Mouse (Mus musculus) liver, embryonic 11.5 days (tissue): ENCODE results near the gene Sytl2. TPM values are rescaled to one million over a fixed set of nuclear protein-coding genes. Genes with fewer than 3 reads are reported as not detected.

Experiments used
- ATAC-seq: fragments of 200-750 bp; cut with Nextera tagmentation; replicated peaks from 2 replicates; pipeline ENCODE4 v1.8.0; 2017; ENCODE audit warnings: moderate number of reproducible peaks, mild to moderate bottlenecking, moderate TSS enrichment, moderate library complexity; ENCODE audit not compliant: low FRiP score
- DNase-seq: peaks from one replicate; pipeline ENCODE4 v3.0.0-alpha.2; 2017; ENCODE audit warnings: low spot score
- H3K27ac ChIP-seq: fragments of 300-500 bp; sonication (generic); 2 replicates; pipeline ENCODE4 v1.5.1; 2014; ENCODE audit warnings: mild to moderate bottlenecking, low read depth, low read length, control low read depth
- H3K27me3 ChIP-seq: fragments of 300-500 bp; sonication (generic); replicated peaks from 2 replicates; pipeline ENCODE4 v1.6.1; 2014; ENCODE audit warnings: low read length, mixed read lengths; ENCODE audit not compliant: control insufficient read depth, insufficient read depth
- H3K36me3 ChIP-seq: fragments of 300-500 bp; sonication (generic); 2 replicates; pipeline ENCODE4 v1.6.1; 2014; ENCODE audit warnings: mild to moderate bottlenecking, low read length, moderate library complexity, mixed read lengths; ENCODE audit not compliant: control insufficient read depth, insufficient read depth
- H3K4me1 ChIP-seq: fragments of 300-500 bp; sonication (generic); replicated peaks from 2 replicates; pipeline ENCODE4 v1.6.1; 2014; ENCODE audit warnings: low read length, mixed read lengths; ENCODE audit not compliant: control insufficient read depth, insufficient read depth
- H3K4me2 ChIP-seq: fragments of 300-500 bp; sonication (generic); 2 replicates; pipeline ENCODE4 v1.6.1; 2014; ENCODE audit warnings: mild to moderate bottlenecking, control low read depth, moderate library complexity
- H3K4me3 ChIP-seq: fragments of 300-500 bp; sonication (generic); 2 replicates; pipeline ENCODE4 v1.5.1; 2014; ENCODE audit warnings: low read depth, low read length, control low read depth
- H3K9ac ChIP-seq: fragments of 300-500 bp; sonication (generic); 2 replicates; pipeline ENCODE4 v1.6.1; 2014; ENCODE audit warnings: low read depth, low read length, control low read depth
- H3K9me3 ChIP-seq: fragments of 300-500 bp; sonication (generic); 2 replicates; pipeline ENCODE4 v1.6.1; 2016; ENCODE audit warnings: low read length, inconsistent platforms, mixed read lengths; ENCODE audit not compliant: control insufficient read depth
- WGBS: fragments of 180-500 bp; shearing (Covaris S2); extraction: QIAGEN DNeasy Blood & Tissue Kit; methylation state at CpG from one replicate; pipeline ENCODE4 v1.1.7; 2014; 5-methylcytosine and 5-hydroxymethylcytosine counted together
- polyA plus RNA-seq: library from polyadenylated mRNA; unstranded; fragments of >200 nt; fragmentation: Nextera tagmentation; extraction: Ambion mirVana; gene quantifications from 2 replicates; pipeline ENCODE4 v1.2.1, GENCODE M21; 2014

Sytl2 gene
- polyA plus RNA-seq, 1 experiment from 2014 or later = 1.9 TPM

- no peaks in the 10 kb centered on the region for H3K9me3 ChIP-seq
- H3K27me3 ChIP-seq = no peaks in the 10 kb centered on the region
- no peak overlapping the region for H3K27ac ChIP-seq
- no peaks in the 10 kb centered on the region for H3K36me3 ChIP-seq
- no peak overlapping the region for H3K4me2 ChIP-seq
- no peak for ATAC-seq
- WGBS = 60% methylated on average over 5 of the region's 5 CpGs
- H3K4me3 ChIP-seq = no peak overlapping the region
- no peak for DNase-seq
- H3K9ac ChIP-seq = no peak overlapping the region
- no peaks in the 10 kb centered on the region for H3K4me1 ChIP-seq
These were observed 18.1 kb downstream of the Sytl2 start for GRCm38 (mm10) chr7:90320124-90320523.

DNA sequence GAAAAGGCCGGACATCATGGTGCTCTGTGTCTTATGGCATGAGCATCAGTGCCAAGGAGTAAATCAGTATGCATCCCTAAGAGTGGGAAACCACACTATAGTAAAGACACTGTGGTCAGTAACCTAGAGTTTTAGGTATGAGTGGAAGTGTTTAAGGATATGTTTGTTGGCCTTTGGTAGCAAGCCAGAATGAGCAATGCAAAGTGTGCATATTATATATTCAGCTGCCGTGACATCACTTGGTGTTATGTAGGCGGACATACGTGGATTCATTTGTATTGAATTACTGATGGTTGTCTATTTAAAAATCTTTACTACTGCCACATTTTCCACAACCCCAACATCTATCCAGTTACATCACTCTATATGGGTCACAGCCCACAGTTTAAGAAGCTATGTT, 23.1 kb downstream of the Sytl2 start:
- ATAC-seq = no peak
- no peaks in the 10 kb centered on the region for H3K9me3 ChIP-seq
- H3K4me1 ChIP-seq = no peaks in the 10 kb centered on the region
- H3K27me3 ChIP-seq = no peaks in the 10 kb centered on the region
- no peak overlapping the region for H3K9ac ChIP-seq
- WGBS = 83% methylated on average over 4 of the region's 4 CpGs
- no peak overlapping the region for H3K27ac ChIP-seq
- H3K36me3 ChIP-seq = no peaks in the 10 kb centered on the region
- no peak overlapping the region for H3K4me2 ChIP-seq
- DNase-seq = no peak
- H3K4me3 ChIP-seq = no peak overlapping the region

DNA sequence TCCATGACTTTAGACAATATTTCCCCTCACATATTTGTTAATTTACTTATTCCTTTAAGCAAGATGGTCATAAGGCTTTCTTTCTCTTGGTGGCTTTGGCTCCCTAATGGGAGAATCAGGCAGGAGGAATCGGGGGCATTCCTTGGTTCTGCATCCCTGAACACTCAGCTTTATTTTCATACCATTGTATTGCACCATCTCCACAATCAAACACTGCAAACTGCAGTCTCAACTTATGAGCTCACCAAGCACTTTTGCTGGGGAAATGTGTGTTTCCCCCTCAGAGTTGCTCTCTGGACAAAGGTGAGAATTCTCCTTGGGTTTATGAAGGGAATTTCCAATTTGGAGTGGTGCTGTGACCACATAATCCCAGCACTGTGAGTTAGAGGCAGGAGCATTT, 28.1 kb downstream of the Sytl2 start:
- Histone ChIP-seq H3K9ac (no peak overlapping the region), H3K27me3 (no peaks in the 10 kb centered on the region), H3K36me3 (no peaks in the 10 kb centered on the region), H3K4me2 (no peak overlapping the region), H3K9me3 (no peaks in the 10 kb centered on the region), H3K4me3 (no peak overlapping the region), H3K27ac (no peak overlapping the region), H3K4me1 (no peaks in the 10 kb centered on the region)
- 78% methylated on average over 1 of the region's 1 CpGs for WGBS
- DNase-seq = no peak
- no peak for ATAC-seq

DNA sequence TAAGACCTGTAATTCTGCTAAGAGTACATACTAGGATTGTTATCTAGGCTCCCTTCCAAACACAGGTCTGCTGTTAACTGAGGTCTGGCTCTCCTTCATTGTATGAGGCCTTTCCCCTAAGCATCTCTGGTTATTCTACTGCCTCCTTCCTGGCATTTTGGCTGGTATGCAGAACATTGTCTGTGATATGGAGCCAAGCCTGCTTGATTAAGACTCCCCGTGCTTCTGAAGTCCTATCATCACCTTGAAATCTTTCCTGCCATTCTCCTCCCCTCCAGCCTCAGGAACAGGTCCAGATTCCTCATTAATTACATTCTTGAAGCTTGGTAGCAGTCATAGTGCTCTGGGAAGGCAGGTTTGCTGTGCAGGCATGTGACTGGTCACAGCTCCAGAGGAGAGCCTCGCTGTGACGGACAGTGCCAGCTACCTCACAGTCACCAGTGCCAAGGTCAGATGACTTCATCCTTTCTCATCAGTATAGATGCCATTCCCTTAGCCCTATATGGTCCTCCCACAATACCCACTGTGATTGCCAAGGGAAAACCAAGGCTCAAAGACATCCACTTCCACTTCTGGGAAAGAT, 30.5 kb downstream of the Sytl2 start:
- no peaks in the 10 kb centered on the region for H3K36me3 ChIP-seq
- H3K4me3 ChIP-seq = no peak overlapping the region
- no peak overlapping the region for H3K27ac ChIP-seq
- ATAC-seq (no peak), DNase-seq (no peak)
- no peak overlapping the region for H3K4me2 ChIP-seq
- no peaks in the 10 kb centered on the region for H3K4me1 ChIP-seq
- 79% methylated on average over 3 of the region's 3 CpGs for WGBS
- H3K27me3 ChIP-seq = no peaks in the 10 kb centered on the region
- no peak overlapping the region for H3K9ac ChIP-seq
- H3K9me3 ChIP-seq = no peaks in the 10 kb centered on the region

DNA sequence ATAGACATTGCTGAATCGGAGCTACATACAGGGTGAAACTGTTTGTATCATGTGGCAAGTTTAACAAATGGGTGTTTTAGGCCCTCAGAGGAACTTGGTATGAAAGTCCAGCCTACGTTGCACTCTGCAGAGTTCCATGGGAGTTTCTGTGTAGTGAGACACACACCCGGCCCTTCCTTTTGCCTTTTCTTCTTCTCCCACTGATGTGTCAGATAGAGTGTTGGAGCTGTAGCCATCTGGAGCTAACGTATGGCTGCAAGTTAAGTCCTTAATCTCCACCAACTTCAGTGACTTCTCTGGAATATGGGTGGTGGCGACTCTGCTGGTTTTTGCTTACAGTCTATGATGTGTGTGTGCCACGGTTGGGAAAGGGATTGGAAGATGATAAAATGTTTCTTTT, 32.3 kb downstream of the Sytl2 start:
- Histone ChIP-seq H3K9me3 (no peaks in the 10 kb centered on the region), H3K27ac (no peak overlapping the region), H3K36me3 (no peaks in the 10 kb centered on the region), H3K9ac (no peak overlapping the region), H3K27me3 (no peaks in the 10 kb centered on the region), H3K4me1 (no peaks in the 10 kb centered on the region), H3K4me3 (no peak overlapping the region), H3K4me2 (no peak overlapping the region)
- no peak for DNase-seq
- ATAC-seq = no peak
- 77% methylated on average over 6 of the region's 6 CpGs for WGBS

- no peak overlapping the region for H3K9ac ChIP-seq
- H3K4me1 ChIP-seq = no peaks in the 10 kb centered on the region
- no peaks in the 10 kb centered on the region for H3K36me3 ChIP-seq
- H3K27ac ChIP-seq = no peak overlapping the region
- no peak overlapping the region for H3K4me3 ChIP-seq
- H3K27me3 ChIP-seq = no peaks in the 10 kb centered on the region
- no peak for DNase-seq
- no peak for ATAC-seq
- no peak overlapping the region for H3K4me2 ChIP-seq
- WGBS = 85% methylated on average over 3 of the region's 3 CpGs
- H3K9me3 ChIP-seq = no peaks in the 10 kb centered on the region
These were observed 32.8 kb downstream of the Sytl2 start for GRCm38 (mm10) chr7:90334831-90335230.

- Histone ChIP-seq H3K4me2 (no peak overlapping the region), H3K9ac (no peak overlapping the region), H3K27me3 (no peaks in the 10 kb centered on the region), H3K27ac (no peak overlapping the region), H3K4me3 (no peak overlapping the region), H3K9me3 (no peaks in the 10 kb centered on the region), H3K36me3 (no peaks in the 10 kb centered on the region), H3K4me1 (no peaks in the 10 kb centered on the region)
- ATAC-seq (no peak), DNase-seq (no peak)
- WGBS = 52% methylated on average over 3 of the region's 3 CpGs
These were observed 33.7 kb downstream of the Sytl2 start for GRCm38 (mm10) chr7:90335755-90336194.

DNA sequence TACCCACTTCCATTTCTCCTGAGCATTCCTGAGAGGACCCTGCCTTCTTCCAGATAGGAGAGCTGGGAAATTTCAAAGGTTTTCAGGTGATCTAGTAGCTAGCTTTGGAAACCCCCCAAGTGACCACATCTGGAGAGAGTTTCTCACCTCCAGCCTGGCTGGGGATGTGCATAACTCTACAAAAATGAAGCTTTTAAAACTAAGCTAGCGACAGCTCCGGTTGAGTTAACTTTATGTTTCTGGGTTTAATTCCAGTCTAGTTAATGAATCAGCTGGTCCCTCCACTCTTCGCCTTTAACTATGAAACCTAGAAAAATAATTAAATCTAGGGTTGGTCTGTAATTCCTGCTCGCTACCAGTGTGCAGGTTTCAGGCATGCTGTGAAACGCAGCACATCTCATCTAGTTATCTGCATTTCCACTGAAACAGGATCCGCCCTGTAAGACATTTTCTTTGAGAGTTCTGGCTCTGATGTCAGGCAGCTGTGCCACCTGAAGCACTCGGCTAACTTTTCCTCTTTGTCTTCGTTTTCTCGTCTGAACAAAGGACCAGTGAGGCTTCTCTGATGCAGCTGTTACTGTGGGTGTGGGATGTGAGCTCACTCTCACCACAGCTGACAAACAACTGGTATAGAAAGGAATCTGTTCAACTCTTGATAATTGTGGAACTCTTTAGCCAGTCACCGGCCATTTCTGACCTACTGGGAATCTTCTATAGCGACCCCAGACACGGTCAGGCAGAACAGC, 39.3 kb downstream of the Sytl2 start:
- DNase-seq = no peak
- Histone ChIP-seq H3K9me3 (no peaks in the 10 kb centered on the region), H3K36me3 (no peaks in the 10 kb centered on the region), H3K9ac (no peak overlapping the region), H3K27ac (no peak overlapping the region), H3K4me3 (no peak overlapping the region), H3K4me2 (no peak overlapping the region), H3K27me3 (no peaks in the 10 kb centered on the region), H3K4me1 (no peaks in the 10 kb centered on the region)
- ATAC-seq = no peak
- WGBS = 76% methylated on average over 12 of the region's 12 CpGs

- Histone ChIP-seq H3K4me3 (no peak overlapping the region), H3K4me2 (no peak overlapping the region), H3K4me1 (no peaks in the 10 kb centered on the region), H3K36me3 (no peaks in the 10 kb centered on the region), H3K9me3 (no peaks in the 10 kb centered on the region), H3K27ac (no peak overlapping the region), H3K27me3 (no peaks in the 10 kb centered on the region), H3K9ac (no peak overlapping the region)
- 46% methylated on average over 3 of the region's 3 CpGs for WGBS
- DNase-seq (no peak), ATAC-seq (no peak)
These were observed 42.9 kb downstream of the Sytl2 start for GRCm38 (mm10) chr7:90344903-90345302.
